Mouse (Mus musculus) stomach, postnatal 0 days (tissue): ENCODE data around the gene Cdk14. TPM values are rescaled to one million over a fixed set of nuclear protein-coding genes. Genes with fewer than 3 reads are reported as not detected.

Experiments used
- ATAC-seq: fragments of 200-750 bp; cut with Nextera tagmentation; 2 replicates; pipeline ENCODE4 v1.8.0; 2017; ENCODE audit not compliant: low FRiP score, low TSS enrichment
- DNase-seq: peaks from one replicate; pipeline ENCODE4 v3.0.0-alpha.2; 2016; ENCODE audit warnings: low spot score
- H3K27ac ChIP-seq: fragments of 300-500 bp; sonication (generic); replicated peaks from 2 replicates; pipeline ENCODE4 v1.5.1; 2014; ENCODE audit warnings: mild to moderate bottlenecking, control low read depth
- H3K27me3 ChIP-seq: fragments of 300-500 bp; sonication (generic); 2 replicates; pipeline ENCODE4 v1.6.1; 2014; ENCODE audit warnings: low read length; ENCODE audit not compliant: control insufficient read depth, insufficient read depth
- H3K36me3 ChIP-seq: fragments of 300-500 bp; sonication (generic); 2 replicates; pipeline ENCODE4 v1.6.1; 2014; ENCODE audit warnings: low read length, mixed read lengths; ENCODE audit not compliant: control insufficient read depth, insufficient read depth
- H3K4me1 ChIP-seq: fragments of 300-500 bp; sonication (generic); replicated peaks from 2 replicates; pipeline ENCODE4 v1.6.1; 2014; ENCODE audit warnings: antibody characterized with exemption; ENCODE audit not compliant: control insufficient read depth, insufficient read depth
- H3K4me2 ChIP-seq: fragments of 300-500 bp; sonication (generic); replicated peaks from 2 replicates; pipeline ENCODE4 v1.6.1; 2014; ENCODE audit warnings: low read depth, mild to moderate bottlenecking, control low read depth, moderate library complexity
- H3K4me3 ChIP-seq: fragments of 300-500 bp; sonication (generic); 2 replicates; pipeline ENCODE4 v1.5.1; 2014; ENCODE audit warnings: low read depth, low read length, control low read depth
- H3K9ac ChIP-seq: fragments of 300-500 bp; sonication (generic); 2 replicates; pipeline ENCODE4 v1.6.1; 2014; ENCODE audit warnings: mild to moderate bottlenecking, low read length, control low read depth, mixed read lengths
- H3K9me3 ChIP-seq: fragments of 300-500 bp; sonication (generic); 2 replicates; pipeline ENCODE4 v1.6.1; 2016; ENCODE audit warnings: low read length; ENCODE audit not compliant: control insufficient read depth
- CTCF ChIP-seq: IDR thresholded peaks from 2 replicates; pipeline ENCODE4 v1.5.1; 2016; ENCODE audit warnings: antibody characterized with exemption, low read depth, mild to moderate bottlenecking, moderate library complexity
- EP300 ChIP-seq: optimal IDR thresholded peaks from 2 replicates; pipeline ENCODE3; 2016; ENCODE audit warnings: antibody characterized with exemption
- WGBS: fragments of 180-500 bp; shearing (Covaris S2); extraction: QIAGEN DNeasy Blood & Tissue Kit; methylation state at CpG from one replicate; pipeline ENCODE4 v1.1.7; 2014; 5-methylcytosine and 5-hydroxymethylcytosine counted together
- polyA plus RNA-seq: library from polyadenylated mRNA; unstranded; fragments of >200 nt; fragmentation: Nextera tagmentation; extraction: Ambion mirVana; gene quantifications from 2 replicates; pipeline ENCODE4 v1.2.1, GENCODE M21; 2015

The Cdk14 gene
- polyA plus RNA-seq, 1 experiment from 2014 or later = 6.1 TPM

DNA sequence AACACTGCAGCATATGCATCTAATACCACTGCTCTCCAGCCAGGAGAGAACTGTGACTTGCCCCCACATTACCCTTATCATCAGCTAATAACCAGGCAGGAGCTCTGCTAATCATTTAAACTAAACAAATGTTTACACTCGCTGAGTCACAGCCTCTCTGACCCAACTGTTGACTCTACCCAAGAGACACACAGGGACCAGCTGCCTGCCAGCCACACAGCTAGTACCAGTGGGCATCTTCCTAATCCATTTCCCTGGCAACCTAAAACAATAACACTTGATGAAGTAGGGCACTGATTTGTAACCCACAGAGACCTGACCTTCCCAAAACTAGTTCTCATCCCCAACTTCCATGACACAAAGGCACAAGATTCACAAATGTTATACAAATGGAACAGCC is 119.8 kb downstream of the Cdk14 start:
- Histone ChIP-seq H3K27ac (no peak overlapping the region), H3K36me3 (no peaks in the 10 kb centered on the region), H3K4me2 (no peak overlapping the region), H3K27me3 (no peaks in the 10 kb centered on the region), H3K4me1 (no peaks in the 10 kb centered on the region), H3K9me3 (no peaks in the 10 kb centered on the region), H3K4me3 (no peak overlapping the region), H3K9ac (no peak overlapping the region)
- 26% methylated on average over 1 of the region's 1 CpGs for WGBS
- no peak for TF ChIP-seq EP300
- TF ChIP-seq CTCF = no peak
- DNase-seq (peak; percentile 70), ATAC-seq (peak; percentile 94)

DNA sequence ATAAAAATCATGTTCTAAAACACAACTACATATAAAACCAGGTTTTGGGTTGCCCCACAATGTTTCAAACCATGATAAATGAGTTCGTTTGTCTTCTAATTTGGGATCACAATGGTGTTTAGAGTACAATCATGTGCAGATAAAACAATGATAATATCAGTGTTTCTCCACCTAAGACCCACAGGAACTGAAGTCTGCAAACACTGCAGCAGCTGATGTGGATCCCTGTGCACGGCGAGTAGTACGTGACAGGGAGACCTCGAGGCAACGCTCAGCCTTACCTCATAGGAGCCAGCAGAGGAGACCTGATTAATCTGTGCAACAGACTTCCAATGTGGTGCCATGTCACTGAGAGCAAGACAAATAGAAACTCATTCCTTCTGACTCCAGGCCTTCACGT is 122.9 kb downstream of the Cdk14 start:
- H3K4me3 ChIP-seq = no peak overlapping the region
- no peaks in the 10 kb centered on the region for H3K27me3 ChIP-seq
- no peak overlapping the region for H3K9ac ChIP-seq
- no peak overlapping the region for H3K4me2 ChIP-seq
- 73% methylated on average over 7 of the region's 7 CpGs for WGBS
- H3K4me1 ChIP-seq = no peaks in the 10 kb centered on the region
- no peaks in the 10 kb centered on the region for H3K9me3 ChIP-seq
- H3K36me3 ChIP-seq = no peaks in the 10 kb centered on the region
- no peak overlapping the region for H3K27ac ChIP-seq
- DNase-seq (no peak), ATAC-seq (no peak)
- no peak for TF ChIP-seq CTCF
- no peak for TF ChIP-seq EP300

DNA sequence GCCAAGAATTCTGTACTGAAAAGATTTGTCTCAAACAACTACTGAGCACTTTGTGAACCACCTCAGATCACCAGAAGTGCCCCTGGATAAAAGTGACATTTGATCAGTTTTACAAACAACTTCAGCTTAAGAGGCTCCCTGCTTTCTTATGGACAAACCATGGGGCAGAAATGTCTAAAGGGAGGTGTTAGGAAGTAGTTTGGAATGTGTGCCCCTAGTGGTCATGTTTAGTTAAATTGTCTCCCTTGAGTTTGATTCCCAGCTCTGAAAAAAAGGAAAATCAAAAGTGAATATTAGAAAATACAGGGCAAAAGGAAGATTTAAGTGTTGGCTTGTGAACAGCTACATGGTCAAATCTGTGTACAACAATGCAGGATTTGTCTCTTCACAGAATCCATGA is 123.3 kb downstream of the Cdk14 start:
- Histone ChIP-seq H3K27ac (no peak overlapping the region), H3K4me3 (no peak overlapping the region), H3K9ac (no peak overlapping the region), H3K4me2 (no peak overlapping the region), H3K27me3 (no peaks in the 10 kb centered on the region), H3K36me3 (no peaks in the 10 kb centered on the region), H3K9me3 (no peaks in the 10 kb centered on the region), H3K4me1 (no peaks in the 10 kb centered on the region)
- DNase-seq (no peak), ATAC-seq (no peak)
- peak; percentile 56 for TF ChIP-seq CTCF
- TF ChIP-seq EP300 = no peak

DNA sequence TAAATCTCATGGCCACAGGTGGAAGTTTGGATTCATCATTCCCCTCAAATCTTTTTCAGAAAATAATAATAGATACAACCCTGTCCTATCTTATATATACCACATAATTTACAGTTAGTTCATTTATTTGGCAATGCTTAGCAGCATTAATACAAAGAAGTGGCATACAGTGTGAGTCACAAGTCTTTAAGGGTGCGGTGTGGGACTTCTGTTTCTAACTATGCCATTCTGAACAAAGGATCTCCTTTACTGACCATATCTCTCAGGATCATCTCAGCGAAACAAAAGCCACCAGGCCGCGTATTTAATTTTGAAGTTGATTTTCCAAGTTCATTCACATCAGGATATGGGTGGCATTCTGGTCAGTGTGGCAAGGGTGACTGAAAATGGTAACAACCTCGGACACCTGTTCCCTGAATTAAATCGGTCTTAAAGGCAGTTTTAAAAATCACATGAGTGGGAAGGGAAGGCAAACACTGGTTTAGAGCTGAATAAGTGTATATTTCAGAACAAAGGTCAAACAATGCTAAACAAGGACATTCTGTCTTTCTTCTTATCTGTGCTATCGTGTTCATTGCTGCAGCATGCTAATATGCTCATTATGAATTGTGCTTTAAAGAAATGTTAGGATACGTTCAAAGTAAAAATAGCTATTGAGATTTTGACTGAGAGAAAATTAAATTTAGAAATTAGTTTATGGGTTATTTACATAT is 127.1 kb downstream of the Cdk14 start:
- peak; percentile 85 for ATAC-seq
- H3K27ac ChIP-seq = 0 out of 2 replicates have a peak overlapping the region, but pooled peaks have one; percentile 30
- H3K9me3 ChIP-seq = no peaks in the 10 kb centered on the region
- no peak overlapping the region for H3K4me3 ChIP-seq
- no peaks in the 10 kb centered on the region for H3K36me3 ChIP-seq
- peak; percentile 42 for DNase-seq
- H3K4me1 ChIP-seq = no peaks in the 10 kb centered on the region
- 63% methylated on average over 8 of the region's 8 CpGs for WGBS
- no peak overlapping the region for H3K4me2 ChIP-seq
- no peak for TF ChIP-seq CTCF
- TF ChIP-seq EP300 = no peak
- H3K27me3 ChIP-seq = no peaks in the 10 kb centered on the region
- H3K9ac ChIP-seq = no peak overlapping the region

DNA sequence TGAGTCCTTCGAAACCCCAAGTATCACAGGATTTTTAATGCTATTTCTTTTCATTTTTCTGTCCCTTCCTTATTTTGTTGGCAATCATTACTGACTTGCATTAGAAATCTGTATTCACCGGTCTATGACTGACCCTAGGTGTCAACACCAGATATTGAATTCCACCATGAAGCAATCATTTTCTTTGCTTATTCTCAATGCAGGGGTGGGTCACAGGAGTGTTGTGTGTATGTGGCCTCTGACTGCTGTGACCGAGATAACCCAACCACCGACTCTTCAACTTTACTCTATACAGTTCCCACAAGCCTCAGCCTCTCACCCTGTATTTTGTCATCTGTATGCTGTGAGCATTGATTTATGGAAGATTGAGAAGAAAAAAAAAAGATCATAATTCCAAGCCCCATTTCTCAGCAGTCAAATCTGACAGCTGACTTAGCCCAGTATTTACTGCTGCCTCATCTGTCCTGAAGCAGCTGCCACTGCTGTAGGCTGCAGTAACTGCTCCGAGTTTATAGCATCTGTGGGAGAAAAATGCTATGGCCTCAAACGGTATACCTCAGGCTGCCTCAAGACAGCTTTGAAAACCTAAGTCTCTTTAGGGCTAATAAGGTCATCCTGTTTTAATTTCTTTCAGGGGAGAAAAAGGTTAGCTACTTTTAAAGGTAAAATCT is 128.7 kb downstream of the Cdk14 start:
- H3K27me3 ChIP-seq = no peaks in the 10 kb centered on the region
- WGBS = 57% methylated on average over 6 of the region's 6 CpGs
- TF ChIP-seq EP300 (no peak), CTCF (no peak)

DNA sequence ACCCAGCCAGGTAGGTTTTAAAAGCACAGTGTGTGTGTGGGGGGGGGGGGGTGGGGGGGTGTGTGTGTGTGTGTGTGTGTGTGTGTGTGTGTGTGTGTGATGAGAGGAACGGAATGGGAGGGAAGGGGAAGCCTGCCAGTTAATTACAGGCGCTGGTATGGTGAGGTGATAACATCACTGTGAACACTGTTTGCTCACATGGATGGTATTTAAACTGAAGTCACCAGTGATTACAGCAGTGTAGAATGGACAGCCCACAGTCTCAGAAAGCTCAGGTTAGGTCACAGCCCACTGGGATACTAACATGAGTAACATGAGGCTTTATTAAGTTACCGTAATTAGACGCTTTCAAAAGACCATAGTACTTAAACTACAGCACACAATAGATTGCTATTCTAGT is 129.4 kb downstream of the Cdk14 start:
- peak; percentile 61 for ATAC-seq

More for the DNA sequence above, 128.7 kb downstream of the Cdk14 start:
- no peak for DNase-seq
- H3K9ac ChIP-seq = no peak overlapping the region
- H3K4me1 ChIP-seq = no peaks in the 10 kb centered on the region
- no peak overlapping the region for H3K27ac ChIP-seq
- H3K9me3 ChIP-seq = no peaks in the 10 kb centered on the region
- H3K4me3 ChIP-seq = no peak overlapping the region
- peak; percentile 79 for ATAC-seq
- no peaks in the 10 kb centered on the region for H3K36me3 ChIP-seq
- no peak overlapping the region for H3K4me2 ChIP-seq

More for the DNA sequence above, 129.4 kb downstream of the Cdk14 start:
- no peak overlapping the region for H3K27ac ChIP-seq
- H3K36me3 ChIP-seq = no peaks in the 10 kb centered on the region
- H3K4me1 ChIP-seq = no peaks in the 10 kb centered on the region
- WGBS = 65% methylated on average over 4 of the region's 4 CpGs
- TF ChIP-seq CTCF = no peak
- TF ChIP-seq EP300 = no peak
- H3K9me3 ChIP-seq = no peaks in the 10 kb centered on the region
- H3K27me3 ChIP-seq = no peaks in the 10 kb centered on the region
- H3K4me3 ChIP-seq = no peak overlapping the region
- no peak overlapping the region for H3K9ac ChIP-seq
- H3K4me2 ChIP-seq = no peak overlapping the region
- peak; percentile 26 for DNase-seq
